In the genomic region with DNA sequence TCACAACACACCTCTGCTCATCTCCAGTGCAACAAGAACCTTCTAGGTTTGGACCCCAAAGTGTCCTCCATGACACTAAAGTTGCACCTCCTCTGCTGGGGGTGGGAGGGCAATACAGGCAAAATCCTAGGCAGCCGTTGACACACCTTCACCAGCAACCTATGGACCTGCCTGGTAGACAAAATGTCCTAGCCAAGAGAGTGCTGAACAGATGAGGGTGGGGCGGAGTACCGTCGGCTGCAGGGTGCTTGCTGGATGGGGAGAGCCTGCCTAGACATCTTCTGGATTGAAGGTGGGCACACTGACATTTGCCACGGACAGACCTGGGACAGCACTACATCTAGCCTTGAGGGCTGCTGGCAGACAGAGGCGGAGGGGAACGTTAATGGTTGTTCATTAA, we compare ENCODE assay signal across 24 mouse cellular contexts. TPM values are rescaled to one million over a fixed set of nuclear protein-coding genes. Genes with fewer than 3 reads are reported as not detected.
DNase-seq lines count a peak whose midpoint lies in the region; ATAC-seq and TF ChIP-seq lines count a peak whose summit lies in the region.
"Had no signal": no experiment of that assay in that cellular context is flagged by ENCODE, and none has a peak within 500 bp of the region (broad histone marks: within the 10 kb centered on the region; RNA-seq: fewer than 3 reads in every experiment).

No protein-coding gene starts in this region.

- H3K4me2 ChIP-seq in hindbrain, embryonic 13.5 days, result no peak overlapping the region
- no peak overlapping the region for H3K4me2 ChIP-seq in liver, embryonic 14.5 days (ENCODE audit: low read depth)
- H3K4me2 ChIP-seq: embryonic facial prominence, embryonic 13.5 days; heart, embryonic 11.5 days; limb, embryonic 15.5 days; midbrain, embryonic 12.5 days; neural tube, embryonic 15.5 days had no signal

- H3K36me3 ChIP-seq in hindbrain, embryonic 10.5 days, result no peaks in the 10 kb centered on the region; the same call in 1 of the 2 replicates
- H3K36me3 ChIP-seq in hindbrain, embryonic 13.5 days, result no peaks in the 10 kb centered on the region
- H3K36me3 ChIP-seq in liver, embryonic 14.5 days (replicated peaks; ENCODE audit: control insufficient read depth, insufficient read depth, low read depth), result no peaks in the 10 kb centered on the region
- H3K36me3 ChIP-seq in thymus, adult 2 months (ENCODE audit: control insufficient read depth, insufficient read depth, low read length), result no peaks in the 10 kb centered on the region
- H3K36me3 ChIP-seq: embryonic facial prominence, embryonic 13.5 days; limb, embryonic 15.5 days; midbrain, embryonic 12.5 days; neural tube, embryonic 15.5 days had no signal

- H3K27me3 ChIP-seq in hindbrain, embryonic 10.5 days (ENCODE audit: insufficient read depth, poor library complexity, severe bottlenecking), result no peaks in the 10 kb centered on the region
- H3K27me3 ChIP-seq in hindbrain, embryonic 13.5 days, result no peaks in the 10 kb centered on the region
- H3K27me3 ChIP-seq in liver, embryonic 14.5 days (ENCODE audit: control insufficient read depth, insufficient read depth, low read length), result no peaks in the 10 kb centered on the region
- no peaks in the 10 kb centered on the region for H3K27me3 ChIP-seq in thymus, adult 2 months (ENCODE audit: control insufficient read depth, insufficient read depth, low read length)
- H3K27me3 ChIP-seq: embryonic facial prominence, embryonic 13.5 days; limb, embryonic 15.5 days; midbrain, embryonic 12.5 days; neural tube, embryonic 15.5 days had no signal

- peaks cover 60% of the 10 kb centered on the region for H3K4me1 ChIP-seq in hindbrain, embryonic 10.5 days (replicated peaks)
- peaks cover 17% of the 10 kb centered on the region for H3K4me1 ChIP-seq in hindbrain, embryonic 13.5 days (replicated peaks)
- peaks cover 0 to 36% of the 10 kb centered on the region in 2 experiments; a peak in 2 of 4 replicates for H3K4me1 ChIP-seq in liver, embryonic 14.5 days (replicated peaks; ENCODE audit: control insufficient read depth in 2 of 2, insufficient read depth in 2 of 2, low read length in 1 of 2)
- H3K4me1 ChIP-seq in thymus, adult 2 months (replicated peaks; ENCODE audit: control insufficient read depth, insufficient read depth, low read length), result peaks cover 12% of the 10 kb centered on the region
- H3K4me1 ChIP-seq: neural tube, embryonic 15.5 days had no signal

- TF ChIP-seq POLR2A in thymus, adult 2 months (IDR thresholded peaks at IDR 0.05; ENCODE audit: control insufficient read depth, extremely low read depth, insufficient read depth, low read length, poor library complexity), result no peak

- H3K27ac ChIP-seq in hindbrain, embryonic 10.5 days, result 0 out of 2 replicates have a peak overlapping the region, but pooled peaks have one; percentile 12
- H3K27ac ChIP-seq in hindbrain, embryonic 13.5 days, result no peak overlapping the region
- H3K27ac ChIP-seq in liver, embryonic 14.5 days, result no peak overlapping the region
- H3K27ac ChIP-seq in thymus, adult 2 months (ENCODE audit: control insufficient read depth, insufficient read depth, low read length), result no peak overlapping the region
- H3K27ac ChIP-seq: left cerebral cortex, adult 2 months; limb, embryonic 15.5 days; midbrain, embryonic 12.5 days; neural tube, embryonic 15.5 days had no signal

- TF ChIP-seq EP300 in liver, embryonic 14.5 days (IDR thresholded peaks at IDR 0.05; ENCODE audit: low read depth), result no peak

- WGBS in hindbrain, embryonic 10.5 days, result 88% methylated on average over 7 of the region's 7 CpGs
- WGBS in hindbrain, embryonic 13.5 days, result 77% methylated on average over 7 of the region's 7 CpGs
- WGBS in liver, embryonic 14.5 days (ENCODE audit: insufficient replicate concordance), result 70% methylated on average over 7 of the region's 7 CpGs
- 96% methylated on average over 7 of the region's 7 CpGs for WGBS in thymus, adult 2 months

- H3K4me3 ChIP-seq in hindbrain, embryonic 10.5 days, result no peak overlapping the region
- H3K4me3 ChIP-seq in hindbrain, embryonic 13.5 days, result no peak overlapping the region
- no peak overlapping the region for H3K4me3 ChIP-seq in liver, embryonic 14.5 days (ENCODE audit: insufficient read depth in 1 of 2, low read depth in 2 of 2, low read length in 2 of 2)
- H3K4me3 ChIP-seq in thymus, adult 2 months (ENCODE audit: control insufficient read depth, insufficient read depth, low read length), result no peak overlapping the region
- H3K4me3 ChIP-seq: embryonic facial prominence, embryonic 13.5 days; erythroblast, embryonic 14.5 days; gastrocnemius, adult 2 months; left cerebral cortex, adult 2 months; limb, embryonic 15.5 days; midbrain, embryonic 12.5 days; neural tube, embryonic 15.5 days had no signal

- ATAC-seq in hindbrain, embryonic 13.5 days (ENCODE audit: low FRiP score), result no peak
- ATAC-seq in liver, embryonic 14.5 days (ENCODE audit: insufficient read depth), result 0 out of 2 replicates have a peak, but pooled peaks have one; percentile 13
- no peak for ATAC-seq in megakaryocyte-erythroid progenitor cell, adult 5-6 weeks (replicated peaks; ENCODE audit: low FRiP score, low TSS enrichment, poor library complexity, severe bottlenecking)
- ATAC-seq: forebrain, embryonic 14.5 days had no signal

- TF ChIP-seq CTCF in liver, embryonic 14.5 days (IDR thresholded peaks at IDR 0.05; ENCODE audit: low read depth), result no peak
- no peak for TF ChIP-seq CTCF in thymus, adult 2 months (IDR thresholded peaks at IDR 0.05; ENCODE audit: borderline replicate concordance, control insufficient read depth, extremely low read depth, insufficient read depth, low read length, poor library complexity)

- H3K9ac ChIP-seq in hindbrain, embryonic 13.5 days, result no peak overlapping the region
- no peak overlapping the region for H3K9ac ChIP-seq in liver, embryonic 14.5 days (replicated peaks)
- H3K9ac ChIP-seq: embryonic facial prominence, embryonic 13.5 days; limb, embryonic 15.5 days; midbrain, embryonic 12.5 days; neural tube, embryonic 15.5 days had no signal

- H3K9me3 ChIP-seq in hindbrain, embryonic 10.5 days, result no peaks in the 10 kb centered on the region
- no peaks in the 10 kb centered on the region for H3K9me3 ChIP-seq in hindbrain, embryonic 13.5 days
- no peaks in the 10 kb centered on the region for H3K9me3 ChIP-seq in liver, embryonic 14.5 days (ENCODE audit: control insufficient read depth, low read length)
- H3K9me3 ChIP-seq: embryonic facial prominence, embryonic 13.5 days; limb, embryonic 15.5 days; midbrain, embryonic 12.5 days; neural tube, embryonic 15.5 days had no signal

- DNase-seq in hindbrain, embryonic 10.5 days (ENCODE audit: low spot score), result no peak
- DNase-seq in liver, embryonic 14.5 days (ENCODE audit: low read depth in 3 of 3, low spot score in 3 of 3), result no peak
- no peak for DNase-seq in liver
- DNase-seq in kidney, postnatal 36 days, result peak; percentile 47 to 62
- no peak for DNase-seq in thymus, adult 2 months
- DNase-seq in adrenal gland, adult 8-10 months, result no peak
- DNase-seq: adrenal gland, postnatal 25 days; cerebellum, adult 8-10 months; cerebellum, postnatal 36 days; embryo, embryonic 11 days; gastrocnemius, adult 2 months; left cerebral cortex, postnatal 4 days; thymus, adult 18-20 months; thymus, postnatal 4 days had no signal

RNA-seq across cellular contexts. Expression of a gene that starts 17.2 kb away (rescaled TPM):
- 12.4 and 13.5 TPM in 2 replicates for polyA plus RNA-seq in hindbrain, embryonic 10.5 days (2016; fragmentation: Nextera tagmentation; extraction: Ambion mirVana)
- polyA plus RNA-seq in hindbrain, embryonic 13.5 days (2015; fragmentation: Nextera tagmentation; extraction: Ambion mirVana), result 1.9 and 2.3 TPM in 2 replicates
- polyA plus RNA-seq in liver, embryonic 14.5 days (2012; rRNA removed), result 3.1 and 3.2 TPM in 2 replicates
- polyA plus RNA-seq in liver, embryonic 14.5 days (2014; fragmentation: Nextera tagmentation; extraction: Ambion mirVana), result 3.6 and 4.1 TPM in 2 replicates
- 6.1 and 6.7 TPM in 2 replicates for polyA plus RNA-seq in thymus, adult 2 months (2012; rRNA removed)
- 10 to 100 TPM in 1 of 4 experiments, 1 to 10 TPM in 3; 6.4 to 22.9 (median 7.2) TPM for total RNA-seq in adrenal gland, adult 8-10 months (2022)
- 7.4 and 7.7 TPM in 2 replicates for total RNA-seq in megakaryocyte-erythroid progenitor cell, adult 5-6 weeks (2014; fragmentation: Nextera tagmentation)
- 5.4 and 9.4 TPM in 2 replicates for total RNA-seq in megakaryocyte-erythroid progenitor cell, adult 5-6 weeks (2017)

RNA-seq across cellular contexts. Expression of a gene that starts 26.1 kb away (rescaled TPM):
- 12.2 and 13.1 TPM in 2 replicates for polyA plus RNA-seq in hindbrain, embryonic 10.5 days (2016; fragmentation: Nextera tagmentation; extraction: Ambion mirVana)
- polyA plus RNA-seq in hindbrain, embryonic 13.5 days (2015; fragmentation: Nextera tagmentation; extraction: Ambion mirVana), result 14.7 and 15.5 TPM in 2 replicates
- polyA plus RNA-seq in liver, embryonic 14.5 days (2012; rRNA removed), result 1.5 and 1.9 TPM in 2 replicates
- 3.8 and 4.1 TPM in 2 replicates for polyA plus RNA-seq in liver, embryonic 14.5 days (2014; fragmentation: Nextera tagmentation; extraction: Ambion mirVana)
- polyA plus RNA-seq in thymus, adult 2 months (2012; rRNA removed), result 12.8 and 14.6 TPM in 2 replicates
- total RNA-seq in adrenal gland, adult 8-10 months (2022), result 1 to 10 TPM; 7.8 to 9.4 (median 9.1) TPM
- 2.1 and 3.9 TPM in 2 replicates for total RNA-seq in megakaryocyte-erythroid progenitor cell, adult 5-6 weeks (2014; fragmentation: Nextera tagmentation)
- total RNA-seq in megakaryocyte-erythroid progenitor cell, adult 5-6 weeks (2017), result 1.6 and 2.1 TPM in 2 replicates

Comparison
In these comparisons a context has a peak if more than half of its experiments do, and no peak if none do; other contexts are left out.
1. DNase-seq: peak in kidney, postnatal 36 days (2 of 2); none in hindbrain, embryonic 10.5 days (single experiment), liver, embryonic 14.5 days (0 of 3), liver (single experiment), thymus, adult 2 months (single experiment) and adrenal gland, adult 8-10 months (single experiment).